Mouse (Mus musculus) heart, postnatal 0 days (tissue): ENCODE measurements around the gene Tstd2.

Source experiments
- CTCF ChIP-seq: IDR thresholded peaks from 2 replicates; pipeline ENCODE4 v1.5.1; 2016; ENCODE audit warnings: antibody characterized with exemption, control low read depth, low read depth
- EP300 ChIP-seq: IDR thresholded peaks from 2 replicates; pipeline ENCODE4 v1.6.1; 2016; ENCODE audit warnings: antibody characterized with exemption, low read depth

- TF ChIP-seq CTCF (no peak), EP300 (no peak)
Observed at GRCm38 (mm10) chr4:46100539-46100938, 38.0 kb downstream of the Tstd2 start.
